Mouse (Mus musculus) T-helper 2 cell (primary cell): Measurements from ENCODE around the gene Cct8l1.

Experiments
- in situ Hi-C: fragments of 300-600 bp; cut with MboI, MseI; formaldehyde crosslinking; loops from one replicate; pipeline ENCODE4 v1.15.1; 2025; ENCODE audit warnings: high pct_unique_total_duplicates

Cct8l1 gene

GRCm38 (mm10) chr5:25529529-25530421, 13.9 kb downstream of the Cct8l1 start:
- in situ Hi-C loops: loop anchor here (10.0 kb wide), 2 partner anchors 175 to 695 kb away; partner anchors contain the start of gene Xrcc2

GRCm38 (mm10) chr5:25530629-25531028, 14.8 kb downstream of the Cct8l1 start:
- in situ Hi-C loops: no loop called here

GRCm38 (mm10) chr5:25532256-25533147, 16.6 kb downstream of the Cct8l1 start:
- in situ Hi-C loops: no loop called here

- in situ Hi-C loops: no loop called here
These were observed 17.4 kb downstream of the Cct8l1 start for GRCm38 (mm10) chr5:25533298-25533697.

- in situ Hi-C loops: no loop called here
These were observed 19.7 kb downstream of the Cct8l1 start for GRCm38 (mm10) chr5:25535566-25535965.

GRCm38 (mm10) chr5:25536451-25536850, 20.6 kb downstream of the Cct8l1 start:
- in situ Hi-C loops: no loop called here

- in situ Hi-C loops: no loop called here
These were observed 21.1 kb downstream of the Cct8l1 start for GRCm38 (mm10) chr5:25536921-25537409.

- in situ Hi-C loops: no loop called here
These were observed 24.5 kb downstream of the Cct8l1 start for GRCm38 (mm10) chr5:25540412-25540811.

- in situ Hi-C loops: no loop called here
These were observed 25.1 kb downstream of the Cct8l1 start for GRCm38 (mm10) chr5:25540921-25541320.

GRCm38 (mm10) chr5:25541661-25542060, 25.8 kb downstream of the Cct8l1 start:
- in situ Hi-C loops: no loop called here

- in situ Hi-C loops: no loop called here
These were observed 28.2 kb downstream of the Cct8l1 start for GRCm38 (mm10) chr5:25544061-25544460.

GRCm38 (mm10) chr5:25544566-25544965, 28.7 kb downstream of the Cct8l1 start:
- in situ Hi-C loops: no loop called here

GRCm38 (mm10) chr5:25546912-25547311, 31.0 kb downstream of the Cct8l1 start:
- in situ Hi-C loops: no loop called here

GRCm38 (mm10) chr5:25550912-25551311, 35.0 kb downstream of the Cct8l1 start:
- in situ Hi-C loops: no loop called here

- in situ Hi-C loops: no loop called here
These were observed 38.3 kb downstream of the Cct8l1 start for GRCm38 (mm10) chr5:25554210-25554609.

GRCm38 (mm10) chr5:25554689-25555088, 38.8 kb downstream of the Cct8l1 start:
- in situ Hi-C loops: no loop called here

GRCm38 (mm10) chr5:25555684-25556083, 39.8 kb downstream of the Cct8l1 start:
- in situ Hi-C loops: no loop called here

- in situ Hi-C loops: no loop called here
These were observed 40.5 kb downstream of the Cct8l1 start for GRCm38 (mm10) chr5:25556363-25556762.
